Mouse (Mus musculus) mature B cell (primary cell): ENCODE measurements around the gene Jade2.

Source experiments
- in situ Hi-C: fragments of 300-500 bp; cut with MboI; formaldehyde crosslinking; loops from 2 replicates; pipeline ENCODE4 v1.14.3; 2019

Jade2 gene

DNA sequence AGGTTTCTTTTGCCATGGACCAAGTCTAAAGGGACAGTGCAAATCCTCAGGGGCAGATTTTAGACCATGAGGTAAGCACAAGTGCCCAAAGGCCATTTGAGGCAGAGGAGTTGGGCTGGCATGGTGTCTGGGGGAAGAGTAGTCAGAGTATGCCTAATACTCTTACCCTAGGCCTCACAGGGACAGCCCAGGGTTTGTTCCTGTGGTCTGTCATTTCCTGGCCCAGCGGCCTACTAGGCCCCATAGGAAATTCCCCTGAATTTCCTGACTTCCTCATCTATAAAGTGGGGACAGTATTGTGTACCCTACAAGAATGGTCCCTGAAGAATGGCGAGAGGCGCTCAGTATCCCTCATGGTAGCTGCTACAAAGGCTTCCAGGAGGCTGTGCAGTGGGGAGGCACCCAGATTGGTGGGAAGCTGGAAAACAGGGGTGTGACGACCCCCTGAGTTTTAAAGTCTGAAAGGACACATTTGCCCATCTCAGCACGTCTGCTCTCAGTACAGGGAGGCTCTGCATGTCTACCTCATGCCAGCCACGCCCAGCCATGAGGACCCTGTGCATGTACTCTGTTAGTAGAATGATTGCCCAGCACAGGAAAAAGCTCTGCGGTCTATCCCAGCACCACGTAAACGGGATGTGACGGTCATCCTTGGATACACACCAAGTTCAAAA, 23.9 kb downstream of the Jade2 start:
- in situ Hi-C loops: no loop called here

DNA sequence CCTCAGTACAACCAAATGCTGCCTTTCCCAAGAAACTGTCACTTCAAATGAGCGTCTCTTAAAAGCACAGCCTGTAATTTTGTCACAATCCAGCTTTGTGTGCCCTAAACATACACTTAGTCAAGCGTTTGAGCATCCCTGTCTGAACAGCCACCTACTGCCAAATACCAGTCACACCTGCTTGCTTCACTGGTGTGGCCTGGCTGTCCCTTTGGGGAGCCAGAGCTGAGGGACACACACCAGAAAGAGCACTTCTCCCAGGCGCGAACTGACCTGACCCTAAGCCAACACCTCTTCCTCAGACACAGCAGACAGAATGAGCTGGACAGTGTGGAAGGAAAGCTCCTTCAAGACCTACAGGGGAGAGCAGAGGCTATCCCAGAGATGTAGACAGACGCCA, 24.5 kb downstream of the Jade2 start:
- in situ Hi-C loops: no loop called here

DNA sequence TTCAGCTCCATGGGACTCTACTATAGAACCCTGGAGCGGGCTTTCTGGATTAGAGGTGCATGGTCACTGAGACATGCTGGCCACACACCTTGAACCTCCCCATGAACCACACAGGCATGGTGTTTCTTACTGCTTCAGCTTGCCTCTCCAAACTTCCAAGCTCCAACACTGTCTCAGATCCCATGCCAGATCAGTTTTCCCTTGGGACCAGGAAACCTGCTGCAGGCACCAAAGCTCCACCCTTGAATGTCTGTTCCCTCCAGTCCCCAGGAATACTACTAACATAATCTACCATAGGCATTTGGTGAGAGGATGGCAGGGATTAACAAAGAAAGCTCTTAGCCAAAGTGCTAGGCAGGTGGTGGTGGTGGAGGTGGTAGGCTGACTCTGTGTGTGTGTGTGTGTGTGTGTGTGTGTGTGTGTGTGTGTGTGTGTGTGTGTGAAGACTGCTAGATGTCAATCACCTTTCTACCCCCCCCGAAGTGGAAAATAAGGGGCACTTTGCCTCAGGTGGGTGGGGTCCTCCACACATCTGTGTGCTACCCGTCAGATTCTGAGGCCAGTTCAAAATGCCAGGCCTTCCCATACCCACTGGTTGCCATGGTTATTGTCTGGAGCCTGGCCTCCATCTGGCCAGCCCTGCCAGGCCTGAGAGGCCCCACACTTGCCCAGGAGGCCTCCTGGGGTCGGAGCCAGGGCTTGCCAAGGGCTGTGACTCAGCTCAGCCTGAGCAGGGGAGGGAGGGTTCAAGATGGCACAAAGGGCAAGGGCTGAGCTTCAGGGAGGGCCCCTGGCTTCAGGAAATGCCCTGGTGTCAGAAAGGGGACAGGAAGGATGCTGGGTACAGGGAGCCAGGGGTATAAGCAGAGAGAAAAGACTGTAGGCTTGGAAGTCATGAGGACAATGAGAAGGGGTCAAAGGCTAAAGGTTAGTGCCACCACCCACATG, 25.2 kb downstream of the Jade2 start:
- in situ Hi-C loops: no loop called here

DNA sequence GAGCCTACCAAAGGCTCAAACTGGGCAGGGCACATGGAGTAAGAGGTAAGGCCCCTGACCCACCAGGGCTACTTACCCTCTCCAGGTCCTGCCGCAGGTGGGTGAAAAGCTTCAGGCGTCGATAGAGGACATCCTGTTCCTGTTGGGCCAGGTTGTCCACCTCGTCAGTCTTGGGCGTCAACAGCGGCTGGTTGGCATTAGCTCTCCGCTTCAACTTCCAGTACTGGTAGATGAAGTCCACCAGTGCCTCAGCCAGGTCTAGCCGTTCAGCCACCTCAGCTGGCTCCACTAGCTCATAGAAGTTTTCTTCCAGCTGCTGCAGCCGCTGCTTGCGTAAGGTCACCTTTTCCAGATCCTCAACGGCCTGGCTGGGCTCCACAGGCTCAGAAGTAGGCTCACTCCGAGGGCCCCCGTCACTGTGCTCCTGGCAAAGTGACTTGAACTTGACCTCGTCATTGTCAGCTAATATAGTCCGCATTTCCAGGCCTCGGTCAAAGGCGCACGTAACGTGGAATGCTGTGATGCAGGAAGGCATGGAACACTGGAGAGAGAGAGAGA, 32.5 kb downstream of the Jade2 start:
- in situ Hi-C loops: no loop called here

DNA sequence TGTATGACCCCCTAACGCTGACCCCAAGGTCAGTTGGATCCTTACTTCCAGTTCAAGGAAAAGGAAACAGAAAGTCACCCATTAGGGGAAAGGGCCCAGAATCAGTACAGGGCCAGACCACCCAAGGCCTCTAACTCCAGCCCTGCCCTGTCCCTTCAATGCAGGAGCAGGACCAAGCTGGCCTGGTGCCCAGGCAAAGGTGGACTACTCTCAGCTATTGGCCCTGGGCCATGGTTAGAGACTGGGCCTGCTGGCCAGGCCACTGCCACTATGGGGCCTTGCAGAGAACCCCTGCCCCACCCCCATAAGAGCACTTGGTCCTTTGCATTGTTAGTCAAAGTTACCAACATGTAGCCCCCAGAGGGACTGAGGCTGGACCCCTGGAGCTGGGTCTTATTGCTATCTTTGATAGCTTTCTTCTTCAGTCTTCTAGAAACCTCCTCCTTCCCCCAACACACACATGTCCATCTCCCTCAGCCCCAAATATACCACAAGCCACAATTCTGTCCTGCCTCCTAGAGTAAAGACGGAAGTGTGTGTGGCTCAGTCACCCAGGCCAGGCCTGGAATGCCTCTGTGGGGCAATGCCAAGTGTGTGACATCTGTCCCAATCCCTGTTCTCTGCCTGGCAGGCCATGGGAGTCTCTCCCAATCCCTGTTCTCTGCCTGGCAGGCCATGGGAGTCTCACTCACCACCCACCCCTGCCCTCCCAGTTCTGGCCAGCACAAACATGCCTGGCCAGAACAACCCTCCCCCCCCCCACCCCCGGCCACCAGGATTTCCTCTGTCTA, 33.3 kb downstream of the Jade2 start:
- in situ Hi-C loops: no loop called here

DNA sequence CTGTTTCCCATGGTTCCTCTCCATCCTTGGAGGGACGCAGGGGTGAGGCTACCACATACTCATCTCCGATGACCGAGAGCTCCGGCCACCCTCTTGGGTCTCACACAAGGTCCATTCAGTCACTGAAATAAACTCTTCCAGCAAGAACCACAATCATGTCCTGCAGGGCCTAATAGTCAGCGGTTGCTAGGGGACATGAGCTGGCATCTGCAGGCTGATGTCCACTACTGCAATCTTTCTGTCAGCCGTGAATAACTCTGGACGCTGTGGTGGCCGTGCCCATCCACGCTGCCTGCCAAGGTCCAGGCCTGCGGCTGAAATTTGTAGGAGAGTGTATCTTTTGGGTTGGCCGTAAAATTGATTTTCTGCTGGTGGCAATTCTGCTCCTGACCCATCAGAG, 34.2 kb downstream of the Jade2 start:
- in situ Hi-C loops: no loop called here

DNA sequence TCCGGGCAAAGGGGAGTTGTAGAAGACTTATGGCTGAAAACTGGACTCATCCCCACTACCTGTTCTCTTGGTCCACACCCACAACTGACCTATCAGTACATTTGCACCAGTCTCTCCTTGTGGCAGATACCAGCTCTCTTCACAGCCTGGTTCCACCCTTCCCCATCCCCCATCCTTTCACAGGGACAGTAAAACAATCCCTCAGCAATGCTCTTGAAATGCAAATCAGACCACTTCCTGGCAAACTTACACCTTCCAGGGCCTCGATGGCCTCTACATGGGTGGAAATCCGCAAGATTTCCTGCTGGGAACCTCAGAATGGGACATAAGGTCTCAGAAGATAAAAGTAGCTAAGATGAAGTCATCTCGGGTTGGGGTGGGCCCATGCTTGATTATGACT, 34.7 kb downstream of the Jade2 start:
- in situ Hi-C loops: no loop called here

DNA sequence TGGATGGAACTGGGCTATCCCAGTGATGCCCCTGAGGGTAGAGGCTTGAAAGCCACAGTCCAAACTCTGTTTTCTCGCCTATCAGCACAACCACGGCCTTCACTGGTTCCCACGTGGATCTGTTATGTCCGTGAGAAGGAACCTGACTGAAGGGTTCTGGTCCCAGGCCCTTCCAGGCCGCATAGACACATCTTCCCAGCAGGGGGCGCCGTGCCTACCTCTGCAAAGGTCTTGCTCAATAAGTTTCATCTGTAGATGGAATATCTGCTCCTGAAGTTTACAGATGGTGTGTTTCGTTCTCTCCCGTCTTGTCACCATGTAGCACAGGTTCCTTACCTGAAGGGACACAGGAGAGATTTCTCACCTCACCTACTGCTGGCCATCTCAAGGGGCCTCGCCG, 36.6 kb downstream of the Jade2 start:
- in situ Hi-C loops: no loop called here

DNA sequence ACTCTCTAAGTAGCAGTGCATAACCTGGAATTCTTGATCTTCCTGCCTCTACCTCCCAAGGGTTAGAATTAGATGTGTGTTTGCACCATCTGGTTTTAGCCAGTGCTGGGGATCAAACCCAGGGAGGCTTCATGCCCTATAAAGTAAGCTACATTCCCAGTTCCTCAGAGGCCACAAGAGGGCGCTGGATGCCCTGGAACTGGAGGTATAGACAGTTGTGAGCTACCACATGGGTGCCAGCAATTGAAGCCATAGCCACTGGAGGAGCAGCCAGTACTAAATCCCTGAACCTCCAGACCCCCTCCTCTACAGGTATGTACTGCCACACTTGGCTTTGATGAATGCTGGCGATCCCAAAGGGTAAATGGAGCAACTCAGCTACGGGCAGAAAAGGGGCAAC, 37.5 kb downstream of the Jade2 start:
- in situ Hi-C loops: no loop called here

DNA sequence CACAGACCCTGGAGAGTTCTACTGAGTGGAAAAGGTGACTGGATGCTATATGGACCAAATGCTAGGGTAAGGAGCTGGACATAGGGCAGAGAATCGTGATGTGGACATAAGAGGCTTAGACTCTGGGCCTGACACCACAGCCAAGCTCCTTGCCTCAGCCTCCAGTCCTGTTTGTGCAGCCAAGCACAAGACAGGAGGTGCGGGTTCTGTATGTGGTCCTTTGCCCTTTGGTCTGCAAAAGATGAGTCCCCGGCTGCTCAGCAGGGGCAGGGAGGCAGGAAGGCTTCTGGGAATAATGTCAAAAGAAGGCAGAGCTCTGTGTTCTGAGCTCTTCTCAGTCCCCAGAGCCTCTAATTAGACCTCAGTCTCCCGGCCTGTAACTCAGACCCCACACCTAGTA, 38.6 kb downstream of the Jade2 start:
- in situ Hi-C loops: no loop called here

DNA sequence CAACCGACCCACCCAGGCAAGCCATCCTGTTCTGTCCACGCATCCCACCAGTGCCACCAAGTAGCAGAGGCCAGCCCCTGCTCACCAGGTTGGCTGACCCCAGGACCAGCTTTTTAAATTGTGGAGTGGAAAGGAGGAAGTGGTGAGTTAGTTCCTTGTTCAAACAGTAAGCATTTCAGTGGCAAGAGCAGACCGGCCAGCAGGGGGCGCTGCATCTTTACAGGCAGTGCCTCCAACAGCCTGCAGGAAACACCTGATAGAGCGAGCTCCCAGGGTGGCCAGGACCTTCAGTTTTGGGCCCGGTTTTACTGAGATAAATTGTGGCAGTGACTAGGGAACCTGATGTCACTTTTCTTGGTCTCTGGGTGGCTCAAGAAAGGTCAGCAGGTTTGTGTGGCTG, 39.7 kb downstream of the Jade2 start:
- in situ Hi-C loops: no loop called here

DNA sequence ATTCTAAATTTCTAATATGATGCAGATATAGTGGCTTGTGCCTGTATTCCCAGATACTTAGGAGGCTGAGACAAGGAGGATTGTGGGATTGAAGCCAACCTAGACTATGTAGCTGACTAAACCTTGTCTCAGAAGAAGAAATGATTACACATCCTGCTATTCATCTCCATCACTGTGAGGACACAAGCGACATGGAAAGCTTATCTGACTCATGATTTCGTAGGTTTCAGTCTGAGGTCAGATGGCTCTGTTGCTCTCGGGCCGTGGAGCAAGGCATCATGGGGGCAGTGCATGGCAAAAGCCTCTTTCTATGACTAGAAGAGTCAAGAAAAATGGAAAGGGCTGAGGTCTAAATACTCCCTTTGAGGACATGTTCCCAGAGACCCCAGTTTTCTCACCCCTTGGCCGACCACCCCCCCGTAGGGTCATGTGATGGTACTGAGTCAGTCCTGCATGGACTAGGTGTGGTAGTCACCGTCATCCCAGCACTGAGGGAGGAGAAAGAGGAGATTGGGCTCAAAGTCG, 45.4 kb downstream of the Jade2 start:
- in situ Hi-C loops: no loop called here

DNA sequence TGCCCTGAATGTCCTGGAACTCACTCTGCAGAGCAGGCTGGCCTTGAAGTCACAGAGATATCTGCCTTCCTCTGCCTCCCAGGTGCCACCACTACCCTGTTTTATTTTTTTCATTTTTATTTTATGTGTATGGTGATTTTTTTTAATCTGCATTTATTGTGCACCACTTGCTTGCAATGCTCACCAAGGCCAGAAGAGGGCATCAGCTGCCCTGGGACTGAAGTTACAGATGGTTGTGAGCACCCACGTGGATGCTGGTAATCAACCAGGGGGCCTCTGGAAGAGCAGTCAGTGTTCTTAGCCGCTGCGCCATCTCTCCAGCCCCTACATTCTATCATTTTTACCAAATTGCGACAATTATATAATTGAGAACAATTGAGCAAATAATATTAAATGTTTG, 46.2 kb downstream of the Jade2 start:
- in situ Hi-C loops: no loop called here

DNA sequence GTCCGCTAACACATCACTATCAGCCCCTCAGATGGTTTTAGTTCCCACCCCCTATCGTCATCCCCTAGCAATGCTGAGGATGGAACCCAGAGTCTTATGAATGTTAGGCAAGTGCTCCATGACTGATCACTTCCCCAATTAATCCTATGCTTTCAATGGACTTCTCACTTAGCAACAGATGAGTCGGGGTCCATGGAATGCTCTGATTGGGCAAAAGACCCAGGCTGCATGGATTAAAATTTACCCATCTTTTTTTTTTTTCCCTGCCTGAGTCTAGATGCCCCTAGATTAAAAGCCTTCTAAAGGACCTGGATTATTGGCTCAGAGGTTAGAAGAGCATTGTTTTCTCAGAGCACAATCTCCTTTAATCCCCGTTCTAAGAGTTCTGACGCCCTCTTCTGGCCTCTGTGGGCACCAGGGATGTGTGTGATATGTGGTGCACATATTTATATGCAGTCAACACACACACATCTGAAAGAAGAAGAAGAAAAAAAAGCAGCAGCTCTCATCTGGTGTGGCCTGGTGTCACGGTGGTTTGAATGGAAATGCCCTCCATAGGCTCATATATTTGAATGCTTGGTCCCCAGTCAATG, 47.7 kb downstream of the Jade2 start:
- in situ Hi-C loops: no loop called here

DNA sequence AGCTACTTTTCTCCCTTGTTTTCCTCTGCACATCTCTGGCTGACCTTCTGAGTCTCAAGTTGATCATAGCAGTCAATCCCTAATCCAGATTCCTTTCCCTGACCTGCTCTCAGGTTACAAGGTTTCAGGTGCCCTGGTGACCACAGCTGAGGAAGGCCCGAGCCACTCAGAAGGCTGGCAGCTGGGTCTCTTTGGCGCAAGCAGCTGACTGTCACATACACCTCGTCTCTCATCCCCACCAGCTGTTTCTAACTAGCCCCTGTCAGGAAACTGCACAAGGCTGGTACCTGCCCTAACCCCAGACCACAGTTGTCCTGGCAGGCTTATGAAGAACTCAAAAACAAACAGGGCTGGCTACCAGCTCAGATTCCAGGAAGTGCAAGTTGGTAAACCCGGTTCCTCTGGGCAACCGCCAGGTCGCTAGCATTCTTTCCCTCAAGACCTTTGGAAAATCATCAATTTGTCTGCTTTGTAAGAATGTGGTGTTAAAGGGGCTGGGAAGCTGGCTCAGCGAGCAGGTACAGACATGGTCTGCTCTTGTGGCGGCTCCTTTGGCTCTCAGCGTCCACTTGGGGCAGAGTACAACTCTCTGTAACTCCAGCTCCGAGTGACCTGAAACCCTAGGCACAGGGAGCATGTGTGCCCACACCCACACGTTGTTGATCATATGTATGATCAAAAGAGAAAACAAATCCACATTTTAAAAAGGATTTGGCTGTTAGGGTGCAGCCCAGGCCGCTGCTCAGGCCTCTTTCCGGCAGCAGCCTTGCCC, 50.2 kb downstream of the Jade2 start:
- in situ Hi-C loops: no loop called here

DNA sequence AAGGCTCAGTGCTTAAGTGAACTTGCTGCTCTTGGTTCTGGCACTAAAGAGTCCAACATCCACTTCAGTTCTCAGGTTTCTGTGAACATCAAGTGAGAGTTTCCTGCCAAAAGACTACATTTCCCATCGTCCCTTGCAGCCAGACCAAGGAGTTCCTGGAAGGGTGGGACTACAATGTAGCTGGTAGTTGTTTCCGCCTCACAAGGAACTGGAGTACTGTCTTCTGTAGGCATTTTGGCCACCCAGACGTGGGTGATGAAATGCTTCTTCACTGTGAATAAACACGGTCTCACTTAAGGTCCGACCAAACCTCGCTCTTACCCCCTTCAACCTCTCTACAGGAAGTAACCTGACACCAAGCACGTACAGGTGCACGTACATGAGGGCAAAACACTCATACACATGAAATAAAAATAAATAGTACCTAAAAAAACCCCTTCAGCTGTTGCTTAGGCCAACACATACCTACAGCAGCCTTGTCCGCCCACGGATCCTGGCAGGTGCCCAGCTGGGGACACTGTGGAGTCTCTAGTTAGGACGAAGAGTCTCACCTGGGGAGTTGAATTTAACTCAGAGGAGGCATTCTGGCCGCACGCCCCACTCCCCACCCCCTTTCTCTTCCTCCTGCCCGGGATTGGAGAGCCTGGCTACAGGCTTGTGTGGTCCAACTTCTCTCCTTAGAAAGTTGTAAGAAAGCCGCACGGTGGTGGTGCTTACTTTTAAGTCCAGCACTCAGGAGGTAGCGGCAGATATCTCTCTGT, 52.1 kb downstream of the Jade2 start:
- in situ Hi-C loops: no loop called here

DNA sequence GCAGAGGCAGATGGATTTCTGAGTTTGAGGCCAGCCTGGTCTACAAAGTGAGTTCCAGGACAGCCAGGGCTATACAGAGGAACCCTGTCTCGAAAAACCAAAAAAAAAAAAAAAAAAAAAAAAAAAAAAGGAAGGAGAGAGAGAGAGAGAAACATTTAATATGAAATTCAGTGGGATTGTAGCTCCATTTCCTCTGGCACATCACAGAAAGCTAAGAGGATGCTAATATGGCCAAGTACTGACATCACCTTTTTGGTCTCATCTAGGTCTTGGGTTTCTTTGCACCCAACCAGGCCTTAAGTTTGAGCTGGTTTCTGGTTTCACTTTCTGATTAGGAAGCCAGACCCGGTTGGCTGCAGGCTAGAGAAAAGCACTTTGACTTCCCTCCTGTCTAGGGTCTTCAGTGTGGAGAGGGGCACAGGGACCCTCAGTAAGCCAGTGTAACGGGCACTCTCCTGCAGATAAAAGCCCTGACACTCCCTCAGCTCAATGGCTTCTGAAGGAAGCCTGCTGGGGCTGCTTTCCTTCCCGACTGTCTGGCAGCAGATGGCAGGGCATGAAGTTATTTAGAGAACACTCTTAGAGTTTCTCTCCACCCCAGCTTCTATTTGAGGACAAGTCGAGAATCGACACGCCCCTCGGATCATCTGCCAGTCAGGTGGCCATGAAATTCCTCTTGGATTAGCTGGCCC, 56.7 kb downstream of the Jade2 start:
- in situ Hi-C loops: no loop called here

DNA sequence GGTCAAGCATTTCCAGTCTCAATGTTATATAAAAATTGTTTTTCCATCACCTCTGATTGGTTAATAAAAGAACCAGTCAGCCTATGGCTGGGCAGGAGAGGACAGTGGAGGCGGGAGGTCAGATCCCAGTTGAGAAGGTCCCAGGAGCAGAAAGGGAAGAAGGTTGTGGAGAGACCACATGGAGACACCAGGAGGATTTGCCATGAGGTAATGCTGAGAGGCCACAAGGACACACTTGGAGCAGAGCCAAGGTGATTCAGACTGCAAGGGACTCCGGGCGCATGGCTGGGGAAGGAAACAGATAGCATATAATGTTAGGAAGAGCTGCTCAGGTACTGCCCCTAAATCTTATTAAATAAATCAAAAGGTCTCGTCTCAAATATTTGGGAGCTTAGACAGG, 61.2 kb downstream of the Jade2 start:
- in situ Hi-C loops: no loop called here

DNA sequence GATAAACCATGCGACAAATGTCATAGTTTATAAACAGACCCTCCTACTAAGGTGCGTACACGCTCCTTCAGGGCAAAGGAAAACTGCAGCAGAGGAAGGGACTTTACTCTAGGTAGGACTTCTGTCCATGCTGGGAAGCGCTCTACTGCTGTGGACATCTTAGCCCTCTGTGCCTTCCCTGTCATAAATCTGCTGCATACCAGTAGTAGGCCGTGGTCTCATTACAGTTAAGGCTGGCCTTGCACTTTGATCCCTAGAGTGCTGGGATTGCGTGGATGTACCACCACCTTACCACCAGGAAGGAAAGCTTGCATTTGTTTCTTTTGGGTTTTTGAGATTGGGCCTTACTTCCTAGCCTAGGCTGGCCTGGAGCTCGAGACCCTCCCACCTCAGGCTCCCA, 66.8 kb downstream of the Jade2 start:
- in situ Hi-C loops: no loop called here
